10 mouse cellular contexts compared by ENCODE assay signal in the genomic region with DNA sequence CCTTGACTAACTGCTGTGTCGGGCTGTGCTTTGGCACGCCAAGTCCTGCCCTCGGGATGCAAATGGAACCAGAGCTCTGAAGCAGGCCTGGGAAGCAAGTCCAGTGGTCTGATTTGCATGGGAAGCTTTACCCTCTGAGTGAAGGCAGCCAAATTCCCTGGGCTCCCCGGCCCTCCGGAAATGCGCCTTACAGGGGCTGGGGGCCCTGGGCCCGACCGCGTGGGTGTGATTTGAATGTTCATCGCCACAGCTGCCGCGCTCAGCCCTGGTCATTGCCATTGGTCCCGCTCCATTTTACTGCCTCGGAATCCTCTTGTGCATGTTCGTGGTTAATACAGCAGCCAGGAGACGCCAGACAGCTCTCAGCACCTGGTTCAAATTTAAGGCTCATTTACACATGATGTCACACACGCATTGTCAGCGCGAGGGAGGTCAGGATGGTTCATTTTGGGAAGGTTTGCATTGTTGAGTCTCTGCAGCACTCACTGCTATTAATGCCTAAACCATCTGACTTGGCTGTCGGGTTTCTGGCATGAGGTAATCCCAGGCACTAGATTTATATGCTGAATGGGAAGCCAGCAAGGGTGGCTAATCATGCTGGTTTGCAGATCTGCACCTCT.
DNase-seq lines count a peak whose midpoint lies in the region; ATAC-seq and TF ChIP-seq lines count a peak whose summit lies in the region.
"Had no signal": no experiment of that assay in that cellular context is flagged by ENCODE, and none has a peak within 500 bp of the region (broad histone marks: within the 10 kb centered on the region; RNA-seq: fewer than 3 reads in every experiment).

No protein-coding gene starts in this region.

- peak overlapping the region; percentile 38 for H3K4me2 ChIP-seq in kidney, embryonic 15.5 days
- H3K4me2 ChIP-seq in midbrain, embryonic 13.5 days (replicated peaks), result peak overlapping the region; percentile 7

- H3K27me3 ChIP-seq in kidney, embryonic 15.5 days, result no peaks in the 10 kb centered on the region
- no peaks in the 10 kb centered on the region for H3K27me3 ChIP-seq in kidney, adult 2 months (replicated peaks; ENCODE audit: control insufficient read depth, insufficient read depth, low read length)
- H3K27me3 ChIP-seq in midbrain, embryonic 13.5 days, result no peaks in the 10 kb centered on the region

- H3K27ac ChIP-seq in kidney, embryonic 15.5 days, result no peak overlapping the region
- no peak overlapping the region for H3K27ac ChIP-seq in kidney, adult 2 months (ENCODE audit: insufficient read depth, low read depth, low read length)
- H3K27ac ChIP-seq in midbrain, embryonic 13.5 days, result no peak overlapping the region

- no peak for DNase-seq in kidney, adult 2 months
- DNase-seq in ZHBTc4 (ENCODE audit: low read depth, low spot score), result peak; percentile 62
- DNase-seq in forelimb bud, embryonic 11.5 days (ENCODE audit: low read depth, low spot score), result peak; percentile 94
- DNase-seq in right cerebral cortex, adult 2 months (ENCODE audit: low spot score in 2 of 2), result no peak
- DNase-seq in thymus, postnatal 25 days, result no peak
- DNase-seq in B cell, adult 2 months, result no peak

- H3K9ac ChIP-seq in kidney, embryonic 15.5 days, result no peak overlapping the region
- no peak overlapping the region for H3K9ac ChIP-seq in midbrain, embryonic 13.5 days (replicated peaks)

- WGBS in kidney, embryonic 15.5 days, result 17% methylated on average over 20 of the region's 20 CpGs
- 38% methylated on average over 20 of the region's 20 CpGs for WGBS in kidney, adult 2 months
- 31% methylated on average over 20 of the region's 20 CpGs for WGBS in midbrain, embryonic 13.5 days

- peak; percentile 49; the same call in 1 of the 2 replicates for ATAC-seq in kidney, embryonic 15.5 days (replicated peaks; ENCODE audit: low FRiP score)
- ATAC-seq in midbrain, embryonic 13.5 days, result peak; percentile 66
- ATAC-seq: activated CD4-positive, CD25-positive, alpha-beta regulatory T cell, adult 4 months had no signal

- no peaks in the 10 kb centered on the region for H3K9me3 ChIP-seq in kidney, embryonic 15.5 days (replicated peaks)
- H3K9me3 ChIP-seq in midbrain, embryonic 13.5 days, result no peaks in the 10 kb centered on the region
- H3K9me3 ChIP-seq: megakaryocyte, embryonic 14.5 days had no signal

- H3K4me3 ChIP-seq in kidney, embryonic 15.5 days (replicated peaks), result no peak overlapping the region
- no peak overlapping the region for H3K4me3 ChIP-seq in kidney, adult 2 months (ENCODE audit: insufficient read depth, low read depth, low read length)
- H3K4me3 ChIP-seq in midbrain, embryonic 13.5 days (replicated peaks), result no peak overlapping the region
- H3K4me3 ChIP-seq: megakaryocyte, embryonic 14.5 days had no signal

- TF ChIP-seq POLR2A in kidney, adult 2 months (IDR thresholded peaks at IDR 0.05; ENCODE audit: low read depth, low read length), result no peak

- peaks cover 11% of the 10 kb centered on the region for H3K4me1 ChIP-seq in kidney, embryonic 15.5 days
- no peaks in the 10 kb centered on the region for H3K4me1 ChIP-seq in kidney, adult 2 months (ENCODE audit: control insufficient read depth, insufficient read depth, low read length)
- H3K4me1 ChIP-seq in midbrain, embryonic 13.5 days (replicated peaks), result peaks cover 9% of the 10 kb centered on the region; the same call in 1 of the 2 replicates

- H3K36me3 ChIP-seq in kidney, embryonic 15.5 days, result no peaks in the 10 kb centered on the region
- no peaks in the 10 kb centered on the region for H3K36me3 ChIP-seq in kidney, adult 2 months (ENCODE audit: control insufficient read depth, insufficient read depth, low read length)
- H3K36me3 ChIP-seq in midbrain, embryonic 13.5 days, result no peaks in the 10 kb centered on the region

- no peak for TF ChIP-seq CTCF in kidney, adult 2 months (conservative IDR thresholded peaks at IDR 0.05; ENCODE audit: insufficient read depth, insufficient read length, low read depth, low read length)

Comparison
In these comparisons a context has a peak if more than half of its experiments do, and no peak if none do; other contexts are left out.
1. DNase-seq: peak in ZHBTc4 (single experiment) and forelimb bud, embryonic 11.5 days (single experiment); none in kidney, adult 2 months (single experiment), right cerebral cortex, adult 2 months (0 of 2), thymus, postnatal 25 days (single experiment) and B cell, adult 2 months (0 of 2).